Mouse (Mus musculus): ENCODE results near the gene Gtsf2. TPM values are rescaled to one million over a fixed set of nuclear protein-coding genes. Genes with fewer than 3 reads are reported as not detected.

Gene Gtsf2
- total and polyA plus RNA-seq, 3 experiments, result not detected

- no peak for ATAC-seq (ENCODE audit: extremely low read depth, insufficient number of reproducible peaks, low FRiP score, poor library complexity, severe bottlenecking)
- no peaks in the 10 kb centered on the region for H3K4me1 ChIP-seq (ENCODE audit: insufficient read depth, low read depth, low read length)
- no peak overlapping the region for H3K4me3 ChIP-seq (ENCODE audit: low read depth, low read length)
- H3K9me3 ChIP-seq (replicated peaks), result no peaks in the 10 kb centered on the region
- no peak for TF ChIP-seq CTCF (IDR thresholded peaks at IDR 0.05; ENCODE audit: low read depth, low read length)
- TF ChIP-seq GATA2 (IDR thresholded peaks at IDR 0.05; ENCODE audit: borderline replicate concordance, low read depth, low read length), result no peak
- no peak for TF ChIP-seq GATA1 (IDR thresholded peaks at IDR 0.05; ENCODE audit: borderline replicate concordance, low read length)
- H3K36me3 ChIP-seq (replicated peaks), result peaks cover 48% of the 10 kb centered on the region
- no peak for DNase-seq (ENCODE audit: low spot score)
- peaks cover 4% of the 10 kb centered on the region; the same call in 1 of the 2 replicates for H3K27me3 ChIP-seq (ENCODE audit: insufficient read depth, low read length)
Measured at GRCm38 (mm10) chr15:103482488-103482887, 34.2 kb upstream of the Gtsf2 start.

- no peaks in the 10 kb centered on the region for H3K9me3 ChIP-seq (replicated peaks)
- TF ChIP-seq POLR2AphosphoS5 (IDR thresholded peaks at IDR 0.05; ENCODE audit: insufficient replicate concordance, low read depth, low read length) (no peak), GATA2 (IDR thresholded peaks at IDR 0.05; ENCODE audit: borderline replicate concordance, low read depth, low read length) (no peak), TAL1 (conservative IDR thresholded peaks at IDR 0.05; ENCODE audit: low read depth, low read length) (no peak), CTCF (IDR thresholded peaks at IDR 0.05; ENCODE audit: low read depth, low read length) (no peak), GATA1 (IDR thresholded peaks at IDR 0.05; ENCODE audit: borderline replicate concordance, low read length) (no peak)
- no peak for DNase-seq (ENCODE audit: low spot score)
- ATAC-seq (ENCODE audit: extremely low read depth, insufficient number of reproducible peaks, low FRiP score, poor library complexity, severe bottlenecking), result no peak
- no peak overlapping the region for H3K4me3 ChIP-seq (ENCODE audit: low read depth, low read length)
- peaks cover 43% of the 10 kb centered on the region for H3K36me3 ChIP-seq (replicated peaks)
- H3K27me3 ChIP-seq (ENCODE audit: insufficient read depth, low read length), result peaks cover 4% of the 10 kb centered on the region; the same call in 1 of the 2 replicates
- H3K4me1 ChIP-seq (ENCODE audit: insufficient read depth, low read depth, low read length), result no peaks in the 10 kb centered on the region
Measured at GRCm38 (mm10) chr15:103480129-103480528, 31.9 kb upstream of the Gtsf2 start.

DNA sequence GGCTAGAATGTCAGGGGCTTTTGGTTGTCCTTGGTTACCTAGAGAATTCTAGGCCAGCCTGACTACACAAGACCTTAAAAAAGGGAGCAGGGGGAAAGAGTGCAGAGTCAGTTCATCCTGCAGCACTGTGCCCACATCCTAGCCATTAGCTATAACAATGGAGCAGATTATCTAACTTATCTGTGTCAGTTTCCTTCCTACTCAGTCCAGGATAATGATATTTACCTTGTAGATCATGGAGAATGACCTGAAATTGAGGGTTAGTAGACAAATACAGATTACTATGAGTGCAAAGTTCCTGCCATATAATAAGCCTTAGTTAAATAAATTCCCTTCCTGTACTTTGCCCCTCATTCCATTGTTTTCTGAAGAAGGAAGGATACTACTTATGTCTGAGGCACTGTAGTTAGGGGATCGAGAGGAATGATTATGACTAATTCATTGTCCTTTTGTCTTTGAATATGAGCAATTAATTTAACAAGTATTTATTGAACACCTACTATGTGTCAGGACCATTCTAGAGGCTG lies 30.9 kb upstream of the Gtsf2 start:
- peaks cover 4% of the 10 kb centered on the region; the same call in 1 of the 2 replicates for H3K27me3 ChIP-seq (ENCODE audit: insufficient read depth, low read length)
- no peaks in the 10 kb centered on the region for H3K4me1 ChIP-seq (ENCODE audit: insufficient read depth, low read depth, low read length)
- DNase-seq (ENCODE audit: low spot score) (no peak), ATAC-seq (ENCODE audit: extremely low read depth, insufficient number of reproducible peaks, low FRiP score, poor library complexity, severe bottlenecking) (no peak)
- no peaks in the 10 kb centered on the region for H3K9me3 ChIP-seq (replicated peaks)
- peaks cover 36% of the 10 kb centered on the region for H3K36me3 ChIP-seq (replicated peaks)
- no peak for TF ChIP-seq TAL1 (conservative IDR thresholded peaks at IDR 0.05; ENCODE audit: low read depth, low read length)
- no peak for TF ChIP-seq GATA1 (IDR thresholded peaks at IDR 0.05; ENCODE audit: borderline replicate concordance, low read length)
- no peak for TF ChIP-seq GATA2 (IDR thresholded peaks at IDR 0.05; ENCODE audit: borderline replicate concordance, low read depth, low read length)
- TF ChIP-seq POLR2AphosphoS5 (IDR thresholded peaks at IDR 0.05; ENCODE audit: insufficient replicate concordance, low read depth, low read length), result no peak
- no peak for TF ChIP-seq CTCF (IDR thresholded peaks at IDR 0.05; ENCODE audit: low read depth, low read length)
- H3K4me3 ChIP-seq (ENCODE audit: low read depth, low read length), result no peak overlapping the region

DNA sequence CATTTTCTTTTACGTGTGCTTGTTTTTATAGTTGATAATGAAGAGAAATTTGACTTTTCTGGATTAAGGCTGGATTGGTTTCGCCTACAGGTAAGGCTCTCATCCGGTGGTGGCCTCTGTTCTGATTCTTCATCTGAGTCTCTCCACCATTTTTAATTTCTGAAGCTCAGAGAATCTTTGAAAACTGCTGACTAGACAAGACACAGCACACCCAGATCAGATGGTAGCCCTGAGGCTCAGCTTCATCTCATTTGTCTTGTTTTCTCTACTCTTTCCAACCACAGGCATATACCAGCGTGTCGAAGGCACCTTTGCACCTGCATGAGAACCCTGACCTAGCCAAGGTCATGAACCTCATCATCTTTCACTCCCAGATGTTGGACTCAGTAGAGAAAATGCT lies 25.5 kb upstream of the Gtsf2 start:
- H3K4me3 ChIP-seq (ENCODE audit: low read depth, low read length), result no peak overlapping the region
- DNase-seq (ENCODE audit: low spot score) (no peak), ATAC-seq (ENCODE audit: extremely low read depth, insufficient number of reproducible peaks, low FRiP score, poor library complexity, severe bottlenecking) (no peak)
- peaks cover 6% of the 10 kb centered on the region; the same call in 1 of the 2 replicates for H3K27me3 ChIP-seq (ENCODE audit: insufficient read depth, low read length)
- H3K9me3 ChIP-seq (replicated peaks), result no peaks in the 10 kb centered on the region
- no peak for TF ChIP-seq GATA2 (IDR thresholded peaks at IDR 0.05; ENCODE audit: borderline replicate concordance, low read depth, low read length)
- no peak for TF ChIP-seq CTCF (IDR thresholded peaks at IDR 0.05; ENCODE audit: low read depth, low read length)
- no peak for TF ChIP-seq TAL1 (conservative IDR thresholded peaks at IDR 0.05; ENCODE audit: low read depth, low read length)
- TF ChIP-seq POLR2AphosphoS5 (IDR thresholded peaks at IDR 0.05; ENCODE audit: insufficient replicate concordance, low read depth, low read length), result no peak
- TF ChIP-seq GATA1 (IDR thresholded peaks at IDR 0.05; ENCODE audit: borderline replicate concordance, low read length), result no peak
- H3K4me1 ChIP-seq (ENCODE audit: insufficient read depth, low read depth, low read length), result no peaks in the 10 kb centered on the region
- H3K36me3 ChIP-seq (replicated peaks), result peaks cover 45% of the 10 kb centered on the region

DNA sequence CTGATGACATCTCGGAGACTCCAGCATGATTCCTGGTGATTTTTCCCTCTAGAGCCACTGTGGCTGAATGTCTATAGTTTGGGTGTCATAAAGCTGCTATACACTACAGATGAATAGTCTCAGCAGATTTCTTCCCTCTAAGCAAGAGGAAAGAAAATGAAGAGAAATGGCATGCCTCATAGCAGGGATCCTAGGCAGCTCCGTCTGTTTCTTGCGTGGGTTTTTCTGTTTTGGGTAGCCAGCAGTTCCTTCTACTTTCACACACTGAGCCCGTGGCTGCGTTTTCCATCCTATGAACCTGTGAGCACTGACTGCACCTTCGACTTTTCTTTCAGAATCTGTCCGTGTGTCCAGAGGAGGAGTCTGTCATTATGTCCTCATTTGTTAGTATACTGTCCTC lies 24.9 kb upstream of the Gtsf2 start:
- Histone ChIP-seq H3K27me3 (ENCODE audit: insufficient read depth, low read length) (peaks cover 5% of the 10 kb centered on the region; the same call in 1 of the 2 replicates), H3K4me3 (ENCODE audit: low read depth, low read length) (no peak overlapping the region), H3K4me1 (ENCODE audit: insufficient read depth, low read depth, low read length) (no peaks in the 10 kb centered on the region), H3K9me3 (replicated peaks) (no peaks in the 10 kb centered on the region), H3K36me3 (replicated peaks) (peaks cover 40% of the 10 kb centered on the region)
- DNase-seq (ENCODE audit: low spot score), result no peak
- TF ChIP-seq GATA1 (IDR thresholded peaks at IDR 0.05; ENCODE audit: borderline replicate concordance, low read length) (no peak), CTCF (IDR thresholded peaks at IDR 0.05; ENCODE audit: low read depth, low read length) (no peak), TAL1 (conservative IDR thresholded peaks at IDR 0.05; ENCODE audit: low read depth, low read length) (no peak), GATA2 (IDR thresholded peaks at IDR 0.05; ENCODE audit: borderline replicate concordance, low read depth, low read length) (no peak), POLR2AphosphoS5 (IDR thresholded peaks at IDR 0.05; ENCODE audit: insufficient replicate concordance, low read depth, low read length) (no peak)
- ATAC-seq (ENCODE audit: extremely low read depth, insufficient number of reproducible peaks, low FRiP score, poor library complexity, severe bottlenecking), result no peak

GRCm38 (mm10) chr15:103472265-103472664 lies 24.0 kb upstream of the Gtsf2 start:
- H3K27me3 ChIP-seq (ENCODE audit: insufficient read depth, low read length), result peaks cover 2% of the 10 kb centered on the region; the same call in 1 of the 2 replicates
- no peaks in the 10 kb centered on the region for H3K9me3 ChIP-seq (replicated peaks)

More at GRCm38 (mm10) chr15:103472265-103472664, 24.0 kb upstream of the Gtsf2 start:
- DNase-seq (ENCODE audit: low spot score) (no peak), ATAC-seq (ENCODE audit: extremely low read depth, insufficient number of reproducible peaks, low FRiP score, poor library complexity, severe bottlenecking) (no peak)
- TF ChIP-seq TAL1 (conservative IDR thresholded peaks at IDR 0.05; ENCODE audit: low read depth, low read length) (no peak), POLR2AphosphoS5 (IDR thresholded peaks at IDR 0.05; ENCODE audit: insufficient replicate concordance, low read depth, low read length) (no peak), GATA1 (IDR thresholded peaks at IDR 0.05; ENCODE audit: borderline replicate concordance, low read length) (no peak), GATA2 (IDR thresholded peaks at IDR 0.05; ENCODE audit: borderline replicate concordance, low read depth, low read length) (no peak), CTCF (IDR thresholded peaks at IDR 0.05; ENCODE audit: low read depth, low read length) (no peak)
- Histone ChIP-seq H3K4me3 (ENCODE audit: low read depth, low read length) (no peak overlapping the region), H3K36me3 (replicated peaks) (peaks cover 36% of the 10 kb centered on the region), H3K4me1 (ENCODE audit: insufficient read depth, low read depth, low read length) (no peaks in the 10 kb centered on the region)

Data from G1E (cell line).